Comparison of ENCODE assay signal across 8 mouse cellular contexts in the genomic region with DNA sequence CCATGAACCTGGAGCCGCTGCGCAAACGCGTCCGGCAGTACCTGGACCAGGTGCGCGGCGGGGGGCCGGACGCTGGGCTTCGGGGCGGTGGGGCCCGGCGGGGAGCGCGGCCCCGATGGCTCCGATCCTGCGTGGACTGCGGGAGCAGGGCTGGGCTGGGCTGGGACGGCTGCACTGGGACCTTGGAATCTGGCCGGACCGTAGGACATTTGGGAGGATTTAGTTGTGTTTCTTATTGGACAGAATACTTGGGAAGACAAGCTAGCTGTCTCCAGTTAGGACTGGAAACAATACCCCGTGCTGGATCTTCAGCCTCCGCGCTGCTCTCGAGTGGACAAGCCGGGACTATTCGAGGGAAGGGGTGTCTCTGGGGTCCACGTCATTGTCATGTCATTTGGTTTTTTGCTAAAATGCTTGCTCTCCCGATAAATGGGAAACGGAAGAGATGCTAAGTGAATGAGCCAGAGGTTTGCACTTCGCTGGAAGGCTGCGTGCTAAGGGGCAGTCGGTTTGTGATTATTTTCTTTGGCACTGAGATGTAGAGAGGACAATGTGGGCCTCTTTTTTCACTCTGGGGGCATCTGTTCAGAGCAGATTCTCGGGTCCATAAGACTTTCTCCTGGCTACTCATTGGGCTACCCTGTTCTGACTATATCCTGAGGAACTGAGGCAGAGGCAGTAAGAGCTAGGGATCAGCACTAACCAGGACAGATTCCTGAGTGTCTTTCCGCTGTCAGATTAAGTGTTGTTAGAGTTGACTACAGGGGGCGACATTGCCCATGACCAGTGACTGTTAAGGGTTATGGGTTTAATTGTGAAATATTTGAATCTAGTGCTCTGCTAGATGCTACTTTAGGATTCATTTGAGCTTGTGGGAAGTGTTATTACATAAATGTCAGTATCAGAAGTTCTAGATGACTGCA. TPM values are rescaled to one million over a fixed set of nuclear protein-coding genes. Genes with fewer than 3 reads are reported as not detected.
A peak's percentile ranks its signal among the peaks of the same experiment; 100 is the strongest.
DNase-seq lines count a peak whose midpoint lies in the region; ATAC-seq and TF ChIP-seq lines count a peak whose summit lies in the region.

No protein-coding gene starts in this region.

- no peak for TF ChIP-seq POLR2A in brain, embryonic 14.5 days (IDR thresholded peaks at IDR 0.05; ENCODE audit: borderline replicate concordance, extremely low read depth, insufficient read depth, insufficient read length, poor library complexity, severe bottlenecking)

- H3K27ac ChIP-seq in hindbrain, embryonic 13.5 days = peak overlapping the region; percentile 81
- peak overlapping the region; percentile 28 for H3K27ac ChIP-seq in macrophage

- H3K79me2 ChIP-seq in macrophage (ENCODE audit: inconsistent target) = peaks cover 34% of the 10 kb centered on the region

- peak; percentile 38; the same call in 1 of the 2 replicates for TF ChIP-seq CTCF in brain, embryonic 14.5 days (IDR thresholded peaks at IDR 0.05; ENCODE audit: borderline replicate concordance, extremely low read depth, insufficient read depth, insufficient read length)

- peak overlapping the region; percentile 94 for H3K9ac ChIP-seq in hindbrain, embryonic 13.5 days

- H3K4me3 ChIP-seq in hindbrain, embryonic 13.5 days = peak overlapping the region; percentile 99
- peak overlapping the region; percentile 84 for H3K4me3 ChIP-seq in macrophage (ENCODE audit: inconsistent target)

- WGBS in hindbrain, embryonic 13.5 days = 1% methylated on average over 34 of the region's 38 CpGs
- 1% methylated on average over 38 of the region's 38 CpGs for WGBS in macrophage (ENCODE audit: missing documents)

- H3K27me3 ChIP-seq in hindbrain, embryonic 13.5 days = peaks cover 3% of the 10 kb centered on the region; the same call in 1 of the 2 replicates

- H3K4me2 ChIP-seq in hindbrain, embryonic 13.5 days = peak overlapping the region; percentile 71

- peak; percentile 31 to 69 for DNase-seq in adrenal gland, adult (ENCODE audit: inconsistent age in 2 of 2, low spot score in 1 of 2)
- DNase-seq in adrenal gland, postnatal 25 days = no peak
- DNase-seq in brain, embryonic 14.5 days (ENCODE audit: low read depth) = peak; percentile 65
- peak; percentile 45 for DNase-seq in fibroblast of lung, adult 2 months (ENCODE audit: low read depth)
- peak; percentile 30 for DNase-seq in left cerebral cortex, adult 11 months (ENCODE audit: low spot score)
- peak; percentile 54 for DNase-seq in spleen, adult 12 weeks (ENCODE audit: low spot score)

- H3K36me3 ChIP-seq in hindbrain, embryonic 13.5 days = peaks cover 24% of the 10 kb centered on the region
- H3K36me3 ChIP-seq in macrophage (ENCODE audit: inconsistent target) = peaks cover 27% of the 10 kb centered on the region

- H3K9me3 ChIP-seq in hindbrain, embryonic 13.5 days = no peaks in the 10 kb centered on the region

- ATAC-seq in hindbrain, embryonic 13.5 days (ENCODE audit: low FRiP score) = peak; percentile 11

- peaks cover 28% of the 10 kb centered on the region for H3K4me1 ChIP-seq in hindbrain, embryonic 13.5 days (replicated peaks)

RNA-seq across cellular contexts. Expression of gene Cdc16, which starts 0.6 kb away (rescaled TPM):
- total RNA-seq in adrenal gland, postnatal 25 days (2021) = 62.6 and 66.6 TPM in 2 replicates
- polyA plus RNA-seq in brain, embryonic 14.5 days (2012; rRNA removed) = 123 and 136 TPM in 2 replicates
- polyA plus RNA-seq in hindbrain, embryonic 13.5 days (2015; fragmentation: Nextera tagmentation; extraction: Ambion mirVana) = 182 and 183 TPM in 2 replicates
- 10 to 100 TPM; 16.1 to 74.2 (median 51.3) TPM for total RNA-seq in macrophage (2018; cell fraction: chromatin; rRNA removed)
- 10 to 100 TPM; 17.0 to 26.8 (median 22.4) TPM for total RNA-seq in macrophage (2018; cell fraction: cytosol; rRNA removed)
- total RNA-seq in macrophage (2018; cell fraction: nucleus; rRNA removed) = 10 to 100 TPM; 16.0 to 69.6 (median 31.2) TPM
- 24.5 to 33.0 TPM (median 26.4 TPM) in 3 replicates for polyA plus RNA-seq in macrophage (2018)

RNA-seq across cellular contexts. Expression of gene Upf3a, which starts 27.3 kb away (rescaled TPM):
- total RNA-seq in adrenal gland, postnatal 25 days (2021) = 35.1 and 37.5 TPM in 2 replicates
- 20.3 and 26.6 TPM in 2 replicates for polyA plus RNA-seq in brain, embryonic 14.5 days (2012; rRNA removed)
- 42.5 and 45.5 TPM in 2 replicates for polyA plus RNA-seq in hindbrain, embryonic 13.5 days (2015; fragmentation: Nextera tagmentation; extraction: Ambion mirVana)
- total RNA-seq in macrophage (2018; cell fraction: chromatin; rRNA removed) = 10 to 100 TPM; 20.4 to 43.1 (median 33.8) TPM
- 10 to 100 TPM; 15.4 to 22.3 (median 19.0) TPM for total RNA-seq in macrophage (2018; cell fraction: cytosol; rRNA removed)
- total RNA-seq in macrophage (2018; cell fraction: nucleus; rRNA removed) = 10 to 100 TPM; 18.0 to 37.3 (median 24.5) TPM
- polyA plus RNA-seq in macrophage (2018) = 16.4 to 33.4 TPM (median 21.5 TPM) in 3 replicates

RNA-seq across cellular contexts. Expression of gene Cfap97d2, which starts 52.4 kb away (rescaled TPM):
- not detected in 2 replicates for total RNA-seq in adrenal gland, postnatal 25 days (2021)
- polyA plus RNA-seq in brain, embryonic 14.5 days (2012; rRNA removed) = 1.8 and 2.0 TPM in 2 replicates
- 2.1 and 2.8 TPM in 2 replicates for polyA plus RNA-seq in hindbrain, embryonic 13.5 days (2015; fragmentation: Nextera tagmentation; extraction: Ambion mirVana)
- total RNA-seq in macrophage (2018; cell fraction: chromatin; rRNA removed) = not detected
- not detected for total RNA-seq in macrophage (2018; cell fraction: cytosol; rRNA removed)
- total RNA-seq in macrophage (2018; cell fraction: nucleus; rRNA removed) = not detected
- polyA plus RNA-seq in macrophage (2018) = not detected in 3 replicates
